Comparison of ENCODE assay signal across 12 mouse cellular contexts in genomic region chr5:36890794-36891193, GRCm38 (mm10). TPM values are rescaled to one million over a fixed set of nuclear protein-coding genes. Genes with fewer than 3 reads are reported as not detected.
A peak's percentile ranks its signal among the peaks of the same experiment; 100 is the strongest.
DNase-seq lines count a peak whose midpoint lies in the region; ATAC-seq and TF ChIP-seq lines count a peak whose summit lies in the region.
"Had no signal": no experiment of that assay in that cellular context is flagged by ENCODE, and none has a peak within 500 bp of the region (broad histone marks: within the 10 kb centered on the region; RNA-seq: fewer than 3 reads in every experiment).

No protein-coding gene starts in this region.

- peaks cover 8% of the 10 kb centered on the region; the same call in 1 of the 2 replicates for H3K4me1 ChIP-seq in forebrain, embryonic 11.5 days (replicated peaks; ENCODE audit: control insufficient read depth, insufficient read depth, low read length)
- H3K4me1 ChIP-seq in hindbrain, postnatal 0 days (ENCODE audit: insufficient read depth, low read length), result peaks cover 59% of the 10 kb centered on the region
- peaks cover 12% of the 10 kb centered on the region for H3K4me1 ChIP-seq in midbrain, embryonic 14.5 days (ENCODE audit: control insufficient read depth, insufficient read depth, low read length)
- peaks cover 18% of the 10 kb centered on the region for H3K4me1 ChIP-seq in heart, embryonic 12.5 days (replicated peaks)
- H3K4me1 ChIP-seq in intestine, embryonic 16.5 days (ENCODE audit: control insufficient read depth, insufficient read depth, low read length), result no peaks in the 10 kb centered on the region
- H3K4me1 ChIP-seq: megakaryocyte, embryonic 14.5 days had no signal

- no peak overlapping the region for H3K4me2 ChIP-seq in forebrain, embryonic 11.5 days (ENCODE audit: low read depth, low read length, severe bottlenecking)
- peak overlapping the region; percentile 13; the same call in 1 of the 2 replicates for H3K4me2 ChIP-seq in hindbrain, postnatal 0 days (ENCODE audit: low read depth, low read length)
- H3K4me2 ChIP-seq in midbrain, embryonic 14.5 days (ENCODE audit: low read length), result no peak overlapping the region
- H3K4me2 ChIP-seq in heart, embryonic 12.5 days, result no peak overlapping the region; the same call in 1 of the 2 replicates
- no peak overlapping the region for H3K4me2 ChIP-seq in intestine, embryonic 16.5 days (ENCODE audit: low read depth, low read length)

- no peak overlapping the region for H3K27ac ChIP-seq in forebrain, embryonic 11.5 days (ENCODE audit: low read depth, low read length)
- H3K27ac ChIP-seq in hindbrain, postnatal 0 days, result peak overlapping the region; percentile 59; the same call in 1 of the 2 replicates
- H3K27ac ChIP-seq in midbrain, embryonic 14.5 days (replicated peaks; ENCODE audit: low read depth, low read length), result peak overlapping the region; percentile 49
- no peak overlapping the region for H3K27ac ChIP-seq in heart, embryonic 12.5 days (ENCODE audit: poor library complexity, severe bottlenecking)
- no peak overlapping the region for H3K27ac ChIP-seq in intestine, embryonic 16.5 days (ENCODE audit: low read length)
- H3K27ac ChIP-seq: limb, embryonic 10.5 days had no signal

- no peak overlapping the region for H3K9ac ChIP-seq in forebrain, embryonic 11.5 days (ENCODE audit: low read length)
- peak overlapping the region; percentile 17; the same call in 1 of the 2 replicates for H3K9ac ChIP-seq in hindbrain, postnatal 0 days (replicated peaks; ENCODE audit: low read length)
- H3K9ac ChIP-seq in midbrain, embryonic 14.5 days (replicated peaks; ENCODE audit: low read length), result peak overlapping the region; percentile 9; the same call in 1 of the 2 replicates
- no peak overlapping the region for H3K9ac ChIP-seq in heart, embryonic 12.5 days
- H3K9ac ChIP-seq in intestine, embryonic 16.5 days (ENCODE audit: low read depth, low read length), result no peak overlapping the region

- H3K36me3 ChIP-seq in forebrain, embryonic 11.5 days (ENCODE audit: control insufficient read depth, insufficient read depth, low read length), result no peaks in the 10 kb centered on the region
- H3K36me3 ChIP-seq in hindbrain, postnatal 0 days (ENCODE audit: insufficient read depth, low read length), result no peaks in the 10 kb centered on the region
- no peaks in the 10 kb centered on the region for H3K36me3 ChIP-seq in midbrain, embryonic 14.5 days (ENCODE audit: control insufficient read depth, insufficient read depth, low read length)
- no peaks in the 10 kb centered on the region for H3K36me3 ChIP-seq in heart, embryonic 12.5 days
- H3K36me3 ChIP-seq in intestine, embryonic 16.5 days (ENCODE audit: control insufficient read depth, insufficient read depth, low read length), result no peaks in the 10 kb centered on the region
- H3K36me3 ChIP-seq: G1E; limb, embryonic 10.5 days had no signal

- no peaks in the 10 kb centered on the region for H3K9me3 ChIP-seq in forebrain, embryonic 11.5 days (ENCODE audit: control insufficient read depth, low read length)
- H3K9me3 ChIP-seq in hindbrain, postnatal 0 days (ENCODE audit: low read length), result no peaks in the 10 kb centered on the region
- no peaks in the 10 kb centered on the region for H3K9me3 ChIP-seq in midbrain, embryonic 14.5 days (ENCODE audit: control insufficient read depth, low read length)
- no peaks in the 10 kb centered on the region for H3K9me3 ChIP-seq in heart, embryonic 12.5 days (replicated peaks)
- H3K9me3 ChIP-seq in intestine, embryonic 16.5 days (ENCODE audit: control insufficient read depth, low read length), result no peaks in the 10 kb centered on the region
- H3K9me3 ChIP-seq: G1E; limb, embryonic 10.5 days; megakaryocyte, embryonic 14.5 days had no signal

- DNase-seq in ZHBTc4 (ENCODE audit: low read depth, low spot score), result peak; percentile 35
- DNase-seq in forebrain, embryonic 11.5 days (ENCODE audit: low spot score), result peak; percentile 65
- peak; percentile 62 for DNase-seq in hindbrain, postnatal 0 days (ENCODE audit: low spot score)
- DNase-seq in midbrain, embryonic 14.5 days, result peak; percentile 70
- no peak for DNase-seq in lung, postnatal 4 days
- DNase-seq in cerebellum, adult 9-11 months, result no peak
- DNase-seq: cerebellum, adult 18-20 months had no signal

- 33% methylated on average over 9 of the region's 9 CpGs for WGBS in forebrain, embryonic 11.5 days
- WGBS in hindbrain, postnatal 0 days, result 19% methylated on average over 9 of the region's 9 CpGs
- WGBS in midbrain, embryonic 14.5 days, result 18% methylated on average over 9 of the region's 9 CpGs
- 41% methylated on average over 9 of the region's 9 CpGs for WGBS in heart, embryonic 12.5 days
- 37% methylated on average over 9 of the region's 9 CpGs for WGBS in intestine, embryonic 16.5 days

- no peak overlapping the region for H3K4me3 ChIP-seq in forebrain, embryonic 11.5 days (ENCODE audit: low read depth, low read length)
- no peak overlapping the region for H3K4me3 ChIP-seq in hindbrain, postnatal 0 days (ENCODE audit: low read length)
- H3K4me3 ChIP-seq in midbrain, embryonic 14.5 days (replicated peaks; ENCODE audit: low read depth, low read length), result no peak overlapping the region
- H3K4me3 ChIP-seq in heart, embryonic 12.5 days, result no peak overlapping the region
- H3K4me3 ChIP-seq in intestine, embryonic 16.5 days (ENCODE audit: low read length), result no peak overlapping the region
- H3K4me3 ChIP-seq: limb, embryonic 10.5 days; megakaryocyte, embryonic 14.5 days had no signal

- no peak for TF ChIP-seq CTCF in hindbrain, postnatal 0 days (IDR thresholded peaks at IDR 0.05; ENCODE audit: low read depth)

- H3K27me3 ChIP-seq in forebrain, embryonic 11.5 days (ENCODE audit: control insufficient read depth, insufficient read depth, low read length), result no peaks in the 10 kb centered on the region
- H3K27me3 ChIP-seq in hindbrain, postnatal 0 days (ENCODE audit: insufficient read depth, low read length), result no peaks in the 10 kb centered on the region
- H3K27me3 ChIP-seq in midbrain, embryonic 14.5 days (ENCODE audit: control insufficient read depth, insufficient read depth, low read length), result no peaks in the 10 kb centered on the region
- peaks cover 22% of the 10 kb centered on the region for H3K27me3 ChIP-seq in heart, embryonic 12.5 days (replicated peaks)
- H3K27me3 ChIP-seq in intestine, embryonic 16.5 days (replicated peaks; ENCODE audit: control insufficient read depth, insufficient read depth, low read length), result no peaks in the 10 kb centered on the region

- peak; percentile 65 for ATAC-seq in forebrain, embryonic 11.5 days (replicated peaks; ENCODE audit: low FRiP score)
- ATAC-seq in hindbrain, postnatal 0 days, result no peak
- peak; percentile 13; the same call in 1 of the 2 replicates for ATAC-seq in midbrain, embryonic 14.5 days (ENCODE audit: low FRiP score, low TSS enrichment)
- ATAC-seq in heart, embryonic 12.5 days (ENCODE audit: insufficient number of reproducible peaks, low FRiP score), result no peak
- ATAC-seq in intestine, embryonic 16.5 days, result no peak

RNA-seq across cellular contexts. Expression of gene Ppp2r2c, which starts 22.5 kb away (rescaled TPM):
- 1.0 and 1.4 TPM in 2 replicates for polyA plus RNA-seq in forebrain, embryonic 11.5 days (2014; fragmentation: Nextera tagmentation; extraction: Ambion mirVana)
- 255 and 263 TPM in 2 replicates for total RNA-seq in hindbrain, postnatal 0 days (2014; rRNA removed)
- 103 and 105 TPM in 2 replicates for polyA plus RNA-seq in hindbrain, postnatal 0 days (2015; fragmentation: Nextera tagmentation; extraction: Ambion mirVana)
- 38.3 and 44.6 TPM in 2 replicates for polyA plus RNA-seq in midbrain, embryonic 14.5 days (2014; fragmentation: Nextera tagmentation; extraction: Ambion mirVana)
- polyA plus RNA-seq in heart, embryonic 12.5 days (2016; fragmentation: Nextera tagmentation; extraction: Ambion mirVana), result 0.04 and 0.14 TPM in 2 replicates
- polyA plus RNA-seq in intestine, embryonic 16.5 days (2015; fragmentation: Nextera tagmentation; extraction: Ambion mirVana), result 0.40 and 0.42 TPM in 2 replicates
- polyA plus RNA-seq: G1E had no signal

Comparison
In these comparisons a context has a peak if more than half of its experiments do, and no peak if none do; other contexts are left out.
1. DNase-seq: peak in ZHBTc4 (single experiment), forebrain, embryonic 11.5 days (single experiment), hindbrain, postnatal 0 days (single experiment) and midbrain, embryonic 14.5 days (single experiment); none in lung, postnatal 4 days (0 of 2) and cerebellum, adult 9-11 months (single experiment).
2. ATAC-seq: peak in forebrain, embryonic 11.5 days (single experiment) and midbrain, embryonic 14.5 days (single experiment); none in hindbrain, postnatal 0 days (single experiment), heart, embryonic 12.5 days (single experiment) and intestine, embryonic 16.5 days (single experiment).
3. H3K27ac ChIP-seq: peak in hindbrain, postnatal 0 days (single experiment) and midbrain, embryonic 14.5 days (single experiment); none in forebrain, embryonic 11.5 days (single experiment), heart, embryonic 12.5 days (single experiment) and intestine, embryonic 16.5 days (single experiment).
4. H3K9ac ChIP-seq: peak in hindbrain, postnatal 0 days (single experiment) and midbrain, embryonic 14.5 days (single experiment); none in forebrain, embryonic 11.5 days (single experiment), heart, embryonic 12.5 days (single experiment) and intestine, embryonic 16.5 days (single experiment).
5. RNA of gene Ppp2r2c, which starts 22.5 kb away (polyA plus RNA-seq): 103 to 105 TPM in hindbrain, postnatal 0 days and 38.3 to 44.6 TPM in midbrain, embryonic 14.5 days; 1.0 to 1.4 TPM in forebrain, embryonic 11.5 days, 0.40 to 0.42 TPM in intestine, embryonic 16.5 days and 0.04 to 0.14 TPM in heart, embryonic 12.5 days; every median in the first group is over 10 times any median in the second.